Mouse (Mus musculus) ES-Bruce4 (cell line): ENCODE data around the gene Ppp4r3a. TPM values are rescaled to one million over a fixed set of nuclear protein-coding genes. Genes with fewer than 3 reads are reported as not detected.
"Not testable (repeated sequence)": the region's sequence is repeated elsewhere in the genome, so short reads cannot be mapped to it uniquely, and the experiment has no call there.

Experiments
- H3K27ac ChIP-seq: 2 replicates; pipeline ENCODE4 v1.5.1; 2012; ENCODE audit warnings: low read length, inconsistent platforms; ENCODE audit not compliant: insufficient read depth
- H3K27me3 ChIP-seq: 2 replicates; pipeline ENCODE4 v1.6.1; 2012; ENCODE audit warnings: mild to moderate bottlenecking, low read length, inconsistent platforms; ENCODE audit not compliant: control insufficient read depth, poor library complexity, insufficient read depth, severe bottlenecking
- H3K36me3 ChIP-seq: 2 replicates; pipeline ENCODE4 v1.6.1; 2012; ENCODE audit warnings: inconsistent platforms, mild to moderate bottlenecking, low read length, moderate library complexity; ENCODE audit not compliant: control insufficient read depth, poor library complexity, insufficient read depth, severe bottlenecking
- H3K4me1 ChIP-seq: one replicate; pipeline ENCODE4 v1.8.1; 2011; ENCODE audit warnings: low read length; ENCODE audit not compliant: control insufficient read depth, insufficient read depth
- H3K4me3 ChIP-seq: 2 replicates; pipeline ENCODE4 v1.5.1; 2011; ENCODE audit warnings: low read depth, mild to moderate bottlenecking, low read length
- H3K9ac ChIP-seq: 2 replicates; pipeline ENCODE4 v1.6.1; 2012; ENCODE audit warnings: low read depth, mild to moderate bottlenecking, inconsistent platforms; ENCODE audit not compliant: poor library complexity, severe bottlenecking
- H3K9me3 ChIP-seq: replicated peaks from 2 replicates; pipeline ENCODE4 v1.6.1; 2012; ENCODE audit warnings: mild to moderate bottlenecking, low read length, inconsistent platforms; ENCODE audit not compliant: control insufficient read depth, poor library complexity, insufficient read depth, severe bottlenecking
- CTCF ChIP-seq: IDR thresholded peaks from one replicate; pipeline ENCODE4 v1.8.1; 2011; ENCODE audit warnings: low read depth, low read length
- EP300 ChIP-seq: IDR thresholded peaks from 2 replicates; pipeline ENCODE4 v1.6.1; 2011; ENCODE audit warnings: low read depth, low read length; ENCODE audit not compliant: insufficient read depth
- POLR2A ChIP-seq: IDR thresholded peaks from one replicate; pipeline ENCODE4 v1.8.1; 2011; ENCODE audit warnings: low read length; ENCODE audit not compliant: insufficient read depth
- polyA plus RNA-seq: library from polyadenylated mRNA; stranded (reverse); fragments of >200 nt; gene quantifications from 2 replicates; pipeline ENCODE4 v1.2.4, GENCODE M21; 2011; ENCODE audit warnings: low read depth; ENCODE audit not compliant: missing spikeins, insufficient read depth, insufficient read length

Ppp4r3a gene
- polyA plus RNA-seq = 125 and 144 TPM in 2 replicates

DNA sequence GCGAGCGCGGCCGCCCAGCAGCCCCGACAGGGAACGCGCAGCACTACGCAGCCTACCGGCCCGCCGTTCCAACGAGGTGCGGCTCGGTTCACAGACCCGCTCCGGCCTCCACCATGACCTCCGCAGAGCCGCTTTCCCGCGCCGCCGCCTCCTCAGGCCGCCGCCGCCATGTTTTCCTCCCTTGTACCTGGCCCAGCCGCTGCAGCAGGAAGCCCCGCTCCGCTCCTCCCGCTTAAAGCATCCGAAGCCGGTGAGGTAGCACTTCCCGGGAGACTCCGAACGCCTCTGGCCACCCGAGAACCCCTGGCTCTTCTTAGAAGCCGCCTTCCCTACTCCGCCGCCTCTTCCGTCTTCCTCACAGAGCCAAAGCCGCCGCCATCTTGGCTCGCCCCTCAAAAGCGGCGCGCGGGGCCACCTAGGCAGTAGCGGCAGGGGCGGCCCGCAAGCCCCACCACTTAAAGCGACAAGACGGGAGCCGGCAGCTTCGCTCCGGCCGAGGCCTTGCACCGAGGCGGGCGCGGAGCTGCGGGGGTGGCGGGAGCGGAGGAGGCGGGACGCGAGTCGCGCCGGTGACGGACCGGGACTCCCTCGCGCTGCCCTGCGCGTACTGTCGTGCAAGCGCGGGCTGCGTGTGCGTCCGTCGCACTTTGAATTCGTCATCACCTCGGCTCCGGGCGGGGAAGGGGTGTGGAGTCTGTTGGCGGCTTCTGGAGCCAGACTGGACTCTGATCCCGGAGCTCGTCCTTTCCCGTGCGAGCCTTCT is at the start of gene Ppp4r3a:
TSS of gene Ppp4r3a (minus strand) at position 627 of the 763 bp plus-strand sequence.
- Histone ChIP-seq H3K9ac (peak within 1 kb of the TSS; percentile 94), H3K9me3 (no peaks in the 10 kb centered on the region), H3K27ac (peak within 1 kb of the TSS; percentile 78), H3K4me3 (peak within 1 kb of the TSS; percentile 93), H3K4me1 (no peaks in the 10 kb centered on the region), H3K36me3 (peaks cover 20% of the 10 kb centered on the region), H3K27me3 (no peaks in the 10 kb centered on the region)
- no peak for TF ChIP-seq EP300
- peak; percentile 72 for TF ChIP-seq POLR2A
- no peak for TF ChIP-seq CTCF

DNA sequence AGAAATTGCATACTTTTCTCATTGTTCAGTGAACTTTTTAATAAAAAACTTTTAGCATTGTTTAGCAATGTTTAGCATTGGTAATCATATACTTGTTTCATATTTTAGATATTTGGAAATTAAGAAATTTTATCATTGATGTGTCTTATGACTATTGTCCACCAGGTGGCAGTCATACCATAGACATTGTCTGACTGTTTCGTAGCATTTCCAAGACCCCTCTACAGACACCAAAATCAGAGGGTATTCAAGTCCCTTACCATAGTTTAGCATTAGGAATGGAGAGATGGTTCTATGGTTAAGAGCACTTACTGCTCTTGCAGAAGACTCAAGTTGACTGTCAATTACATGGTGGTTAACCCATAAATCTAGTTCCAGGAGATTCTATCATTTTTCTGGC is 39.5 kb upstream of the Ppp4r3a start:
- Histone ChIP-seq H3K27me3 (no peaks in the 10 kb centered on the region), H3K4me3 (no peak overlapping the region), H3K9ac (no peak overlapping the region), H3K4me1 (no peaks in the 10 kb centered on the region), H3K36me3 (no peaks in the 10 kb centered on the region), H3K27ac (no peak overlapping the region), H3K9me3 (no peaks in the 10 kb centered on the region)
- TF ChIP-seq EP300 = no peak
- TF ChIP-seq CTCF = peak; percentile 20

DNA sequence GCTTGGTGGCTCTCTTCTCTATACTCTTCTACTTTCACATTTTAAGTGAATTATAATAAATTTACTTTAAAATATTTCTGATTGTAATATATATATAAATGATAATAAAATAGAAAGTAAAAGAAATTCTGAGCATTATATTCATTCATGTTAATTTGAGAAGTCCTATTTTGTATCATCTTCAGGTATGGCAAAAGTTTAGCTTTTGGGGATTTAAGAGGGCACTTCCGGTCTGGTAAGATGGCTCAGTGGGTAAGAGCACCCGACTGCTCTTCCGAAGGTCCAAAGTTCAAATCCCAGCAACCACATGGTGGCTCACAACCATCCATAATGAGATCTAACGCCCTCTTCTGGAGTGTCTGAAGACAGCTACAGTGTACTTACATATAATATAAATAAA is 38.6 kb upstream of the Ppp4r3a start:
- H3K4me3 ChIP-seq, H3K36me3 ChIP-seq, H3K27me3 ChIP-seq, H3K9ac ChIP-seq, H3K4me1 ChIP-seq, H3K27ac ChIP-seq, H3K9me3 ChIP-seq: not testable (repeated sequence)

DNA sequence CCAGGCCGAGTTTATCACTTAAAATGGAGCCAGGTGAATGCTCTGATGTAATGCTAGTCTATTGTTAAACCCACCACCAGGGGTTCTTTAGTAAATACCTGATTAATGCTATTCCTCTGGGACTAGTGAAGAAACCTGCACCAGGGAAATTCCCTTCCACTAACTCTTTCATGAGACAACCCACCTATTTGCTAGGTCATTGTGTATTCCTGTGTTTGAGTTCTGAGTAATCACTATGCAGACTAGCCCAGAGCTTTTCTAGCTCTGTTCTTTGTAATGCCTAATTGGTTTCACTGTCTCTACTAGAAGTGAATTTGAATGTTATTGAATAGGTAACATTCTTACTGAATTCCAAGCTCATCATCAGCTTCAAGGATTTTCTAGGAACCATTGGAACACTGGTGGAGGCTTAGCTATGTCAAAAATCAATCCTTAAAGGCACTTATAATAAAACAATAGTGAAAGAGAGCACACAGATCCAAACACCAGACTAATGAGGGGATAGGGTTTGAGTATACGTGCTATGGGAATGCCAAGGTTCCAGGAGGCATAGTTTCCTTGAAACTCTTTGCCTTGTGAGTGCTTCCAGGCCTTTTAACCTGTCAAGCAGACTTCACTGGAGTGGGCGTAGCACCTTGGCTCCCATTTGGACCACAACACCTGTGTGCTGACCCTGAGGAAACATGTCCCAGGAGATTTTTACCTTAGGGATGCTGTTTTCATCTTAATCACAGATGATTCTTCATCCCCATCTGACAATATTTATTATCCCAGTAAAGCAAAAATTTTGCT is 26.5 kb upstream of the Ppp4r3a start:
- H3K4me1 ChIP-seq, H3K36me3 ChIP-seq, H3K27me3 ChIP-seq, H3K4me3 ChIP-seq, H3K27ac ChIP-seq, H3K9ac ChIP-seq: not testable (repeated sequence)
- peaks cover 11% of the 10 kb centered on the region for H3K9me3 ChIP-seq

DNA sequence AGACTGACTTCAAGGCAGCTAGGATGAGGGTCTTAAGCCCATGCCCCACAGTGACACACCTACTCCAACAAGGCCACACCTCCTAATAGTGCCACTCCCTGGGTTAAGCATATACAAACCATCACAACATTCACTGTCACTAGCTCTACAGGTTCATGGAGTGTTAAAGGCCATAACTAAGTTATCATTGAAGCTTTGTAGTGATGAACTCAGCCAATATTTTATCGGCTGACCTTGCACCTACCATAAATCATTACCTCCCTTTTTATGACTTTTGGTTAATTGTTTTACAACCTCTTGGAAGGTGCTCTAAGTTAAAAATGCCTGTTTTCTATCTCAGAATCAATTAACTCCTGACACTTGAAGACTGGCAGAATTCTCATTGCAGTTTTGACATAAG is 24.2 kb upstream of the Ppp4r3a start:
- Histone ChIP-seq H3K9me3 (peaks cover 11% of the 10 kb centered on the region), H3K27me3 (no peaks in the 10 kb centered on the region), H3K4me1 (peaks cover 2% of the 10 kb centered on the region), H3K9ac (no peak overlapping the region), H3K4me3 (no peak overlapping the region), H3K27ac (no peak overlapping the region), H3K36me3 (no peaks in the 10 kb centered on the region)
- TF ChIP-seq EP300 (no peak), POLR2A (no peak), CTCF (no peak)

DNA sequence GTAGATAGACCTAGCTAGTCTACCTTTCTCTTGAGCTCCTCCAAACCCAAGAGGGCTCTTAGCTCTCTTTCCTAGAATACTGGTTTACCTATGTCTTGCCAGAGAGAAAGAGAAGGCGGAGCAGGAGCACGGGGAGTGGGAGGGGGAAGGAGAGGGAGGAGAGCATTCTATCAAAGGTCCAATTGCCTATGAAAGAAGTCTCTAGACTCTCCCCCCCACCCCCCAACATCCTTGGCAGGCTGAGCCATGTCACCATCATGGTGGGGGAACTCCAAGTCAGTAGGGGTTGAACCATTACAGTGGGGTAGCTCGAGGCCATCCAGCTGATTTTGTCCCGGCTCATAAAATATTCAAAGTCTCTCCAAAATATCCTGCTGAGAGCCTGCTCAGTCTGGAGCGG is 22.1 kb upstream of the Ppp4r3a start:
- Histone ChIP-seq H3K27ac (no peak overlapping the region), H3K9me3 (peaks cover 4% of the 10 kb centered on the region), H3K36me3 (no peaks in the 10 kb centered on the region), H3K9ac (no peak overlapping the region), H3K4me1 (peaks cover 2% of the 10 kb centered on the region), H3K27me3 (no peaks in the 10 kb centered on the region), H3K4me3 (no peak overlapping the region)
- TF ChIP-seq EP300 (no peak), CTCF (no peak), POLR2A (no peak)
